Mouse (Mus musculus) 416B (cell line): ENCODE measurements around the gene Cda.

Source experiments
- DNase-seq: peaks from one replicate; pipeline ENCODE4 v3.0.0; 2011; ENCODE audit warnings: low read depth

Cda gene

DNA sequence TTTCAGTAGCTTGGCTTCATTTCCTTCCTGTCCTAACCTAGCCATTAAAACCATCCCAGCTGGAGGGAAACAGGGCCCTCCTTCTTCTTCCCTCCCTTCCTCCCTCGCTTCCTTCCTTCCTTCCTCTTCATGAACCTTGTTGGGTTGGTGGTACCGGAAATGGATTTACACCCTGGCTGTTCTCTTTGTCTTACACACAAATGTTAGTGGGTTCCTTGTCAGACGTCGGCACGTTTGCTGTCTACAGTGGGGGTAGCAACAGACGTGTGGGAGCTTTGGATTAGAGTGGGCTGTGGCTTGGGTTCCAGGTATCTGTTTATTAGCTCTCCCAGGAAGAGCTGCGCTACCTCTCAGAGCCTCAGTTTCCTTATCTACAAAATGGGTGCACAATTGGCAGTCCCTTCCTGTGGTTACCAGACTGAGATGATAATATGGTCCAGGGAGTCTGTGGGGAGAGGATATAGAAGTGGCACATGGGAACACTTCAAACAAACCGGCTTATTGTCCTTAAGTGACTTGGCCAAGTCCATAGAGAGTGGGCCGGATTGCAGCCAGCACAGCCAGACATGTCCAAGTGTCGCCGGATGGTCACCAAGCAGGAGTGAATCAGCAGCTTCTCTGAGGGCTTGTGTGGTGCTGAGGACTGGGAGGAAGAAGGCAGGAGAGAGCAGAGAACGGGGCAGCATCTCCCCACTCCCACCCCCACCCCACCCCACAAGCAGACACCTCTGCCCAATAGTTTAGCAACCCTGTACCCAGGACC is 887 bp upstream of the Cda start:
- DNase-seq = no peak

DNA sequence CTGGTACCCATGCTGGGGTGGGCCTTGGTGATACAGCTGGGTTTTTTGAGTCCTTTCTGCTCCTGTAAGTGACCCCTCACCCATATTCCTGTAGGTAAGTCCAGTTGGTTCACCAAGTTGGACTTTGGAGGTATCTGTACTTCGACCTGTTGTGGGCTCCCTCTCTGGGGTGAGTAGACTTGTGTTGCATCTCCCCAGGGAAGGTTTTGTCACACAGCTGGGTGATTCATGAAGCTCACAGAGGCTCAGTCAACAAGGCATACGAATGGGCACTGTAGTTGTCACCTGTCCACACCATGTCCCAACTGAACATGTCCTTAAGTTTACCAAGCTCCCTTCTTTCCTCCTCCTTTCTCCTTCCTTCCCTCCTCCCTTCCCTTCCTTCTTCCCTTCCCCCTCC is 1.2 kb downstream of the Cda start:
- DNase-seq = no peak

DNA sequence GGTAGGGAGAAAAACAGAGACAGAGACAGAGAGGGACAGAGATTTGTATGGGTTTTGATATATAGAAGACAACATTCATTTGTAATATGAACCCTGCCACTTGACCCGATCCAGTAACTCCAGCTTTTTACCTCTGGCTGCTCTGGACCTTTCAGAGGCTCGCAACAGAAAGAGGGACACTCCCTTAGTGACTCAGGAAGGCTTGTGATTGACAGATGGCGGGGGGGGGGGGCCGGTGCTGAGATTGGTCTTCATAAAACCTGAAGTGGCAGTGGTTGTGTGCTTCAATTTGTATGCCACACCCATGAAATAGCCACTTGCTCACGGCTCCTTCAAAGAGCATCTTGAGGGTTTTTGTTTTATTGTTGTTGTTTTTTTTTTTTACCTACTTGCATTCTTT is 4.3 kb downstream of the Cda start:
- DNase-seq = no peak

DNA sequence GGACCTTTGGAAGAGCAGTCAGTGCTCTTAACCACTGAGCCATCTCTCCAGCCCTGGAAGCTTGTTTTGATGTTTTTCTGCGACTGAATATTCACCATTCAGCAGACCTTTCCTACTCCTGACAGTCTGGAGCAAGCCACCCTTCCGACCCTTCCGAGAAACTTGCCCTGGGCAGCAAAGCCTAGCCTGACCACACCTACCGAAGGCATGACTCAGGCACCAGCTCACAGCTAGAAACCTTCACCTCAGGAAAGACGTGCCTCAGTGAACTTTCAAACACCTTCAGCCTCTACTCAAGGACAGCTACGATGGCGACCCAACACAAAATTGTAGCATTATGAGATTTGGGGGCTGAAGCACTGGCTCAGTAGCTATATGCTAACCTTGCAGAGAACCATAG is 4.9 kb downstream of the Cda start:
- no peak for DNase-seq

DNA sequence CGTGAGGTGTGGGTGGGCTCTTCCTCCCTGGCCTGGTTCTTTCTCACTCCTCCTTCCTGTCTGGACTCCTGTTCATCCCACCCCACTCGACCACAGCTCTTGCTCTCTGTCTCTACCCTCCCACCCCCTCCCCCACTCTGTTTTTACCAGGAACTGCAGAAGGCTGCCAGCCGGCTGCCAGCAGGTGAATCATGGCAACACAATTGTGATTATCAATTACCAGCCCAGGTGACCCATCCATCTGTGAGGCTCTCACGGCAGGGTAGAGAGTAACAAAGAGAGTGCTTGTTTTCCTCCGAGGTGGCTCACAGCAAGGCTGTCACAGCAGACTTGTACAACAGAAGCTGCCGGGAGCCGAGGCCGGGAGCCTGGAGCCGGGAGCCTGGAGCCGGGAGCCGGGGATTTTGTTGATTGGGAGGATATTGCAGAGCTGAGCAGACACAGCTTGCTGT is 6.4 kb downstream of the Cda start:
- DNase-seq = no peak

DNA sequence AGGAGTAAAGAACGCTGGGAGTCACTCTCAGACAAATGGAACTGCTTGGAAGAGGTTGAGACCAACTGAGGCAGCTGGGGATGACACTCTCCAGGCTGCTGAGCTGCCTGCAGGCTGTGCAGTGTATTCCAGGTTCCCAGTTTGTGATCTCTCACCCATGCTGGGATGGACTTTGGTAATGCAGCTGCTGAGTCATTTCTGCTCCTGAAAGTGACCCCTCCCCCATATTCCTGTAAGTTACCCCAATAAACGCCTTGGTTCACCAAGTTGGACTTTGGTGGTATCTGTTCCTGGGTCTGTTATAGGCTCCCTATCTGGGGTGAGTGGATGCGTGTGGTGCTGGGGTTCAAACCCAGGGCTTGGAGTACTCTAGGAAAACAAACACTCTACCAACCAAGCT is 9.6 kb downstream of the Cda start:
- DNase-seq = no peak

DNA sequence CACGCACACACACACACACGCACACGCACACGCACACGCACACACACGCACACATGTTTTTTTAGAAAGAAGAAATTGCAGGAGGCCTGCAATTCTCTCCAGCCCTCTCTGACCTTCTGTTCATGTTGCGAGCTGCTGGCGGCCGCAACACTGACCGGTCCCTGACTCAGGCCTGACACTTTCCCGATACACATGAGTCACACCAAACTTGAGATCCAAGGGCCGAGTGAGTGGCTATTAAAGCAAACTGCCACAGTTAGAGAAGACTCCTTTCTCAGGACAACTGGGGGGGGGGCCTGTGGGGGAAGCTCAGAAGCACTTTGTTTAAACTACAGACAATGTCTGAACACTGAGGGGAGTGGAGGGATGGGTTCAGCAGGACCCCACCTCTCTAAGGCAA is 11.2 kb downstream of the Cda start:
- DNase-seq = peak; percentile 51

DNA sequence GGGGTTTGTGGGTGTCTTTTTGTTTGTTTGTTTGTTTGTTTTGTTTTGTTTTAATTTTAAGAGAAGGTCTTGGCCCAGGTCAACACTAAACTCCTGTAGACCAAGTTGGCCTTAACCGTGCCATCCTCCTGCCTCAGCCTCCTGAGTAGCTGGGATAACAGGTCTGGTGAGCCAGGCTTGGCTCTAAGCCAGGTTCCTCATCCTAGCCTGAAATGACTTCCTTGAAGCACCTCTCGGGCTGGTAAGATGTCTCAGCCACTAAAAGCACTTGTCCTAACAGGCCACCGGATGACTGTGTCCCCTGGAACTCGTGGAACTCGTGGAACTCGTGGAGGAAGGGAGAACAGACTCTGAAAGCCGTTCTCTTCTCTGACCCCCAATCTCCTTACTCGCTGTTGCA is 11.7 kb downstream of the Cda start:
- DNase-seq = peak; percentile 40

DNA sequence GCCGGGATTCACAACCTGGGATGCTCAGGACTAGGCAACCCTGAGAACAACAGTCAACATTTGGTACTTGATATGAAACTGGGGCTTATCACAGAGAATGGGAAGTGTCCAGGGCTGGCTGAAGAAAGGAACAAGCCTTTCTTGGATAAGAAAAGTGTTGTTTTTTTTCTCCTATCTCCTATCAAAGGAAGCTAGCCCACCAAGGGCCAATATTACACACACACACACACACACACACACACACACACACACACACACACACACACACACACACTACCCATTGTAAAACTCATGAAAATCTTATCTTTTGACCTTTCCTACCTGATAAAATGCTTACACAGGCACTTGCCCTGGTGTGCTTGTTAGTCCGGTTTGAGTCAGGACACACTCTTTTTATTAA is 12.3 kb downstream of the Cda start:
- no peak for DNase-seq

DNA sequence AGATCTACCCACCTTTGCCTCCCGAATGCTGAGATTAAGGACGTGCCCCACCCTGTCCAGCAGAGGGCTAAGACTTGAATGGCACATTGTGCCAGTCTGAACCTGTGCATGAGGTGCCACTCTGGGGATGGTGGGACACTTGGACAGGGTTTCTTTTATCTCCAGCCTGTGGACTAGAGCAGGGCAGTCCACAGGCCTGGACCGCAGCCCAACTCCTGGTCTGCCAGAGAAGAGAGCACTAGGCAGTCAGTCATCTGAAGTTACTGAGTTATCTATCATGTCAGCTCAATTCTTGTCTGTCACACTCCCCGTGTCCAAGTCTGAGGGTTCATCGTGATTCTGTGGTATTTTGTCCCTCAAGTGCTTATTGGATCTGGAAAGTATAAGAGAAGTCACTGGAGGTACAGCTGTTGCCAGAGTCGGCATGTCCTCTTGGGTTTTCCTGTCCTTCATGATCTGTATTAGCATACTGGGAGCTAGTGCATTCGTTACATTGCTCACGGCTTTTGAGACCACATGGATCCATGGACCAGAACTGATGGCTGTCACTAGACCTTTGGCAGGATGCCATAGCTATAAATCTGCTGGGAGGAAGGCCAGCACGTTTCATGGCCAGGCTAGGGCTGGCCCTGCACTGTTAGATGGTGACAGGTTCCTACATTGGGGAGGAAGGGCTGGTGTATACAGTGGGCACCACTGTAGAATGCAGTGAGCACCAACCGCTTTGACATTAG is 14.2 kb downstream of the Cda start:
- no peak for DNase-seq

DNA sequence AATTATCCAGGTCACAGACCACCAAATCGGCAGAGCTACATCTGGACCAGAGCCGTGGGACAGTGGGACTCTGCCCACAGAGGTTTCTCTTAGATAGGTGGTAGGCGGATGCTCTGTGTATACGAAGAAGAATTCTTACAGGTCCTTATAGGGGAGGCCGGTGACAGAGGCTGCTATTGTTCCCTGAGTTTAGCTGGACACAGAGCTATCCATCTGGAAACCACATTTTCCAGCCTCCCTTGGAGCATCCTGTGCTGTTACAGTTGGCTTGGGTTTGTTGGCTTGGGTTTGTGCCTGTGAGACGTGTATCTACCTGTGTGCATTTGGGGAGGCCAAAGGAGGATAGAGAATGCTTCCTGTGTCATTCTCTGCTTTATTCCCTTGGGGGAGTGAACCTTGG is 15.1 kb downstream of the Cda start:
- DNase-seq = no peak

DNA sequence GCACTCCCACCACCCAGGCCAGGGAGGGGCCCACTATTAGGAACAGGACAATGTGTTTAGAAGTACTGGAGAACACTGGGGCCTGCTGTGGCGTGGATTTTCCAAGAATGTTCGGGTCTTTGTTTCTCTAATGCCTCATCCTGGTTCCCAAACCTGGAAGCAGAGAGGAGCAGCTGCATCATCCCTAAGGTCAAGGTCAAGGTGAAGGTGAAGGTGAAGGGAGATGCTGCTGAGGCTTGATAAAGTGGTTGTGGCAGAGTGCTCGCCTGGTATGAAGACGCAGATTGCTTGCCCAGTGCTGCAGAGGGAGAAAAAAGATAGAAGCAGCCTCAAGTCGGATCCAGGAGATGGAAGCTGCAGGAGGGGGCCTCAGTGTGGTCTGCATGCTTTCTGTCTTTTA is 16.0 kb downstream of the Cda start:
- no peak for DNase-seq

DNA sequence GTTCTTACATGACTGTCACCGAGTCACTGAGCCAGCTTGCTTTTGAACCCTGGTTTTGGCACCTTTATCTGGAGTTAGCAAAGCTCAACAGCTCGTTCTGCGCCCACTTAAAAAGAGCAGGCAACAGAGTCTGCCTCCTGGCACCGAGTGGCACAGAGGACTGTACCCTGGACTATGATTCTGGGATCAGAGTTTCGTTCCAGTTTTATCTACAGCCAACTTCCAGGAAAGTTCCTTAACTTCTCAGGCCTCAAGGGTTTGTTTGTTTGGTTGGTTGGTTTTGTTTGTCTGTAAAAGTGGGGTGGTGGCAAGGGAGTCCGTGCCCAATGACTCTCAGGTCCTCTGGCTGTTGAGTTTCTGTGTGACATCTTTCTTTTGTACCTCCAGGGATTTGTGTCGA is 19.1 kb downstream of the Cda start:
- no peak for DNase-seq

DNA sequence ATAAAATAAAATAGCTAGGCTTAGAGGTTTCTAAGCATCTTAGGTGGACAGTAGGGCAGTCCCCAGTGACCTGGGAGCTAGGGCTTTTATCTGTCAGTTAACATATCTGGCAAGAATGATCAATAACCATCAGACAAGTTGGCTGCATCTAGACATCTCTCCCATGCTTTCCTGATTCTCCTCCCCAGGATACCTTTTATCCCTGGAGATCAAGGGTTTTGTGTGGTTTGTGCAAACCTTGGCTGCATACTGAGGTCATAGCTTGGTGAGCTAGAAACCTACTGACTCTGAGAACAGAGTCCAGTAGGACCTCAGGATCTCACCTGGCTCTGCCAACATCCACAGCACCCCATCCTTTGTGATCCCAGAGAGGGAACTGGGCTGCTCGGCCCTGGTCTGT is 20.5 kb downstream of the Cda start:
- DNase-seq = no peak

DNA sequence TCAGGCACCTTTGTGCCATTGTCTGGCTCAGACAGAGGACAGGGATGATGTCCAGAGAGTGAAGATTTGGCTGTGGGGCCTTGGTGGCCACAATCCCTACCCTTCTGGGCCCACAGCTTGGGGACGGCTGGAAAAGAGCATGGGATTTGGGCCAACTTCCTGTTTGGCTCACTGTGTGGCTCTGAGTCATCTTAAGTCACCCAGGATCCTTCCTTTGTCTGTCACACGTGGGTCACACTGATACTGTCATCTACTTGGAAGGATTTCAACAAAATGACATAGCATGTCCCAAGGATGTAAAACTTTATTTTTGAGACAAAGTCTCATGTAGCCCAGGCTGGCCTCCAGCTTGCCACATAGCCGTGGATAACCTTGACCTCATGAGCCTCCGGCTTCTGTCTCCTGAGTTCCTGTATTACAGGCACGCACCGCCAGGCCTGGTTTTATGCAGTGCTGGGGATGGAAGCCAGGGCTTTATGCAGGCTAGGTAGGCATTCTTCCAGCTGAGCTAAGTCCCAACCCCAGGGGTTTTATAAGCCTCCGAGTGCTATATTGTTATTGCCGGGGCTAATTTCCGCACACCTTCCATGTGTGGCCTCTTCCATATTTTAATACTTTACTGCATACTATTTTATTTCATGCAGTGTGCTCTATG is 22.8 kb downstream of the Cda start:
- peak; percentile 87 for DNase-seq

DNA sequence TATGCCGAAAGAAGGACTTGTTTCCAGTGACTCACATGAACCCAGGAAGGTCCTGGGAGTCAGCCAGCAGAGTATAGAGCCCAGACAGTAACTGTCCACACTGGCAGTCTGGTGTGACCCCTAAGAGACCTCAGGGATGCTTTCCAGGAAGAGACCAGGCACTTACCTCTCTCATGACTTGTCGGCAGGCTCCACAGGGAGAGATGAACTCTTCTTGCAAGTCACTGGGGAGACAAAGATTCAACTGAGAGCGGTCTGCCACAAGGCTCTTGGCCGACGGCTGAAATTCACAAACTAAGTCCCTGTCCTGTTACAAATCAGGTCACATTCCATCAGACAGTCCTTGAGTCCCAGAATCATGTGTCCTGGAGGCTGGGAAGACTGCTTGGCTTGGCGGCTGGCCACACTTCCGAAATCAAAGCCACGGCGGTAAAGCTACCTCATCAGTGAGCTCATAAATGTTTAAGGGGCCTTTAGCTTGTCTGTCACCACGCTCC is 24.4 kb downstream of the Cda start:
- DNase-seq = no peak

DNA sequence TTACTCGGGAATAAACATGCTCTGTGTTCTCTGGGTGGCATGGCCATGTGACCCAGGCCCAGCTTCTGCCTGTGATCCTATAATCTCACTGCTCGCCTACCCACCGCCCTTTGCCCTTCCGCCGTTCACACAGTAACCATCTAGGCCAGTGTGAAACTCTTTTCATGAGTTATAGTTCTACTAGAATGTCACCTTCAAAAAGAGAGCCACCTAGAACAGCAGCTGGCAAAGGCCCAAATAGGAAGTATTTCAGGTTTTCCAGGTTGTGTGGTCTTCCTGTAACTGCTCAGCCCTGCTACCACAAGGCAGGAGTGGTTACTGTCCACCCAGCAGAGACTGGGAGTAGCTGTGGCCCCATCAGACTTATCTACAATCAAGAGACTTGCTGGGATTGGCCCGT is 25.0 kb downstream of the Cda start:
- peak; percentile 56 for DNase-seq

DNA sequence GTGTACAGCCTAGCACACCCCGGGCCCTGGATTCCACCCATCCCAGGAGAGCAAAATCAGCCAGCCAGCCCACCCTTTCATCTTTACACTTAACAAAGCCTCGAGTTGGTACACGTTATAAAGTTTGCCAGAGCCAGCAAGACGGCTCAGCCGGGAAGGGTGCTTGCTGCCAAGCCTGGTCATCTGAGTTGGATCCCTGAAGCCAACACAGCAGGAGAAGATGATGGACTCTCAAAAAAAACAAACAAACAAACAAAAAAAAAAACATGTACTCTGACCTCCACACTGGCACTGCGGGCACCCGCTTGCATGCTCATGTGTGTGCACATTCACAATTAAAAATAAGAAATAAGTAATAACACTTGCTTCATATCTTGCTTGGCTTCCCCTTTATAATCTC is 25.7 kb downstream of the Cda start:
- DNase-seq = no peak

DNA sequence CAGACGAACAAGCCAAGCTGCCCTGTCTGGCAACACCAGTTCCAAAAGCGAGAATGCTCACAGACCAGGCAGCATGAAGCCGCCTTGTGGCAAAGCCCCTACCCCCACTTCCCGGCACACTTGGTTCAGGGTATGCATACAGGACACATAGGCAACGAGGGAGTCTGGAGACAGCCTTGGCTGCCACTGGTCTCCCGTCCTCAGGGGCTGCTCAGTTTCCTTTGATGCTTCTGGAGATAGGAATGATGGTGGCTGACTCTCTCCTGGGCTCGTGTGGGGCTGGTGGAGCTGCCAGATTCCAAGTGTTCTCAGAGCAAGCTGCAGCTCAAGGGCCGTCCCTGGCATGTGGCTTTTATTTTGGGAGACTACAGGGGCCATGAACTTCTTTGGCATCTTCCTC is 26.4 kb downstream of the Cda start:
- DNase-seq = no peak

DNA sequence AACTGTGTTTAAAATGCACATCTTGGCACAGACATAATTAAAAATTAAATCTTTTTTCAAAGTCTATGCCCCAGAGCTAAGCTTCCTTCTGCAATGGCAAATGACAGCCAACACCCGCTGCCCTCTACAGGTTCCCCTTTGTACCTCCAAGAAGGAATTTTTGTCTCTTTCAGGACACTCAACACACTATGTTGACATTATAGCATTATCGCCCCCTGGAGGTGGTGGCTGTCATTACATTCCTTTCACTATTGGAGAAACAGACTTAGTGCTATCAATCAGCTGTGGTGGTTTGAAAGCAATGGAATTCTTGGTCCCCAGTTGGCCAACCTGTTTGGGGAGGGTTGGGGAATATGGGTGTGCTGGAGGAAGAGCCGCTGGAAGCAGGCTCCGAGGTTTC is 27.8 kb downstream of the Cda start:
- peak; percentile 43 for DNase-seq

DNA sequence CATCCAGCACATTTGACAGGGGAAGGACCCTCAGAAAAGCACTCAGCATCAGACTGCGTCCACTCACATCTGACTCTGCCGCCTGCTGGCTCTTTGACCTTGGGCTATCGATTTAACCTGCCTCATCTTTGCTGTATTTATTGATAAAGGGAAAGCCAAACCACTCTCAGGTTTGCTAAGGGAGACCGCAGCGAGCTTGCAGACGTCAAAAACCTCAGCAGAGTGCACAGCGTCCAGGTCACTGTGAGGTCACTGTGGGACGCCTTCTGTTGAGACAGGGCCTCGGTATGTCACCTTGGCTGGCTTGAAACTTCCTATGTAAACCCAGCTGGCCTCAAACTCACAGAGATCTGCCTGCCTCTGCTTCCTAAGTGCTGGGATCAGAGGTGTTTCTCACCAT is 30.5 kb downstream of the Cda start:
- no peak for DNase-seq

DNA sequence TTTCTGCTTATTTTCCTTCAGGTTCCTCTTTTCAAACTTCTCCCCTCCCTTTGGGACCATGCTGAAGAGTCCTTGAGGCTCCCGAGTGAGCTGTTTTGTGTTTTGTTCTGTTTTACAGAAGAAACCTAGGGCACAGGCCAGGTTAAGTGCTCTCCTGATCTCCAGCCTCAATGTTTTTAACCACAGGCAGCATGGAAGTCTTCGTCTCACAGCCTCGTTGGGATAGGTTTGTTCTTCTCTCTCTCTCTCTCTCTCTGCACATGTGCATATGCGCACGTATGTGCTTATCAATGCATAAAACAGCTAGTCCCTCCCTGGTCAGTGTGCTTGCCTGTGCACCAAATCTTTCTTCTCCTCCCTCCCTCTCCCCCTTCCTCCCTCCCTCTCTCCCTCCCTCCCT is 30.9 kb downstream of the Cda start:
- no peak for DNase-seq

DNA sequence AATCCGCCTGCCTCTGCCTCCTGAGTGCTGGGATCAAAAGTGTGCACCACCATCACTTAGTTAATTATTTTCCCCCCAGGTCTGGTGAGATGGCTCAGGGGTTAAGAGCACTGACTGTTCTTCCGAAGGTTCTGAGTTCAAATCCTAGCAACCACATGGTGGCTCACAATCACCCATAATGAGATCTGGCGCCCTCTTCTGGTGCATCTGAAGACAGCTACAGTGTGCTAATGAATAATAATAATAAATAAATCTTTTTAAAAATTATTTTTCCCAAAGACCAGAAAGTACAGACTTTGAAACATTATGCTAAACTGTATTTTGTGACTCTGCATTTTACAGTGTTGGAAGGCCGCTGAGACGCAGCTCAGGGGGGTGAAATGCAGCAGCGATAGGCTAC is 32.1 kb downstream of the Cda start:
- DNase-seq = no peak
